16 mouse cellular contexts compared by ENCODE assay signal in genomic region chr11:26526861-26527260, GRCm38 (mm10).
DNase-seq lines count a peak whose midpoint lies in the region; ATAC-seq and TF ChIP-seq lines count a peak whose summit lies in the region.
"Had no signal": no experiment of that assay in that cellular context is flagged by ENCODE, and none has a peak within 500 bp of the region (broad histone marks: within the 10 kb centered on the region; RNA-seq: fewer than 3 reads in every experiment).

No protein-coding gene starts in this region.

- intact Hi-C loops in heart, adult 2 months (cut with DNase I), result no loop called here

- no peaks in the 10 kb centered on the region for H3K27me3 ChIP-seq in heart, adult 2 months (ENCODE audit: control insufficient read depth, insufficient read depth, low read length)
- no peaks in the 10 kb centered on the region for H3K27me3 ChIP-seq in heart, embryonic 12.5 days (replicated peaks)
- no peaks in the 10 kb centered on the region for H3K27me3 ChIP-seq in lung, embryonic 14.5 days (ENCODE audit: insufficient read depth, low read length)
- H3K27me3 ChIP-seq: embryonic facial prominence, embryonic 13.5 days; forebrain, embryonic 12.5 days; limb, embryonic 15.5 days; stomach, embryonic 15.5 days had no signal

- H3K36me3 ChIP-seq in heart, adult 2 months (ENCODE audit: control insufficient read depth, insufficient read depth, low read length), result no peaks in the 10 kb centered on the region
- H3K36me3 ChIP-seq in heart, embryonic 12.5 days, result peaks cover 18% of the 10 kb centered on the region
- no peaks in the 10 kb centered on the region for H3K36me3 ChIP-seq in lung, embryonic 14.5 days (ENCODE audit: insufficient read depth)
- no peaks in the 10 kb centered on the region for H3K36me3 ChIP-seq in ES-E14 (ENCODE audit: control insufficient read depth, insufficient read depth, low read length, poor library complexity, severe bottlenecking)
- H3K36me3 ChIP-seq: forebrain, embryonic 12.5 days; stomach, embryonic 15.5 days had no signal

- 91% methylated on average over 2 of the region's 2 CpGs for WGBS in heart, adult 2 months
- WGBS in heart, embryonic 12.5 days, result 76% methylated on average over 2 of the region's 2 CpGs
- WGBS in lung, embryonic 14.5 days, result 89% methylated on average over 2 of the region's 2 CpGs
- 88% methylated on average over 2 of the region's 2 CpGs for WGBS in lung, adult 2 months

- TF ChIP-seq POLR2A in heart, adult 2 months (IDR thresholded peaks at IDR 0.05; ENCODE audit: insufficient read depth, low read depth, low read length), result no peak
- no peak for TF ChIP-seq POLR2A in lung, adult 2 months (IDR thresholded peaks at IDR 0.05; ENCODE audit: borderline replicate concordance, extremely low read depth, low read depth, low read length)

- TF ChIP-seq EP300 in heart, adult 2 months (IDR thresholded peaks at IDR 0.05; ENCODE audit: insufficient read depth, low read depth, low read length), result no peak

- ATAC-seq in heart, embryonic 12.5 days (ENCODE audit: insufficient number of reproducible peaks, low FRiP score), result no peak
- no peak for ATAC-seq in lung, embryonic 14.5 days (ENCODE audit: insufficient read depth)
- ATAC-seq in megakaryocyte-erythroid progenitor cell, adult 5-6 weeks (replicated peaks; ENCODE audit: low FRiP score, low TSS enrichment, poor library complexity, severe bottlenecking), result peak; percentile 47; the same call in 1 of the 2 replicates
- no peak; the same call in 1 of the 2 replicates for ATAC-seq in erythroid progenitor cell, adult 5-6 weeks (replicated peaks; ENCODE audit: low FRiP score, poor library complexity, severe bottlenecking)

- no peak overlapping the region for H3K4me2 ChIP-seq in heart, embryonic 12.5 days
- no peak overlapping the region for H3K4me2 ChIP-seq in lung, embryonic 14.5 days
- H3K4me2 ChIP-seq: embryonic facial prominence, embryonic 13.5 days; forebrain, embryonic 12.5 days; limb, embryonic 15.5 days; stomach, embryonic 15.5 days had no signal

- no peak overlapping the region for H3K4me3 ChIP-seq in heart, adult 2 months
- no peak overlapping the region for H3K4me3 ChIP-seq in heart, embryonic 12.5 days
- H3K4me3 ChIP-seq in lung, embryonic 14.5 days (ENCODE audit: low read depth, low read length), result no peak overlapping the region
- H3K4me3 ChIP-seq in lung, adult 2 months (replicated peaks; ENCODE audit: extremely low read depth, low read depth, low read length), result no peak overlapping the region
- no peak overlapping the region for H3K4me3 ChIP-seq in ES-E14 (ENCODE audit: insufficient read depth in 1 of 2, low read depth in 1 of 2, low read length in 2 of 2, poor library complexity in 1 of 2, severe bottlenecking in 1 of 2)
- H3K4me3 ChIP-seq: embryonic facial prominence, embryonic 13.5 days; forebrain, embryonic 12.5 days; heart, embryonic 10.5 days; limb, embryonic 15.5 days; stomach, embryonic 15.5 days had no signal

- TF ChIP-seq CTCF in heart, adult 2 months (IDR thresholded peaks at IDR 0.05), result 0 out of 2 replicates have a peak, but pooled peaks have one; percentile 6
- TF ChIP-seq CTCF in lung, embryonic 14.5 days (IDR thresholded peaks at IDR 0.05; ENCODE audit: low read depth), result 0 out of 2 replicates have a peak, but pooled peaks have one; percentile 7
- TF ChIP-seq CTCF in lung, adult 2 months (IDR thresholded peaks at IDR 0.05; ENCODE audit: insufficient read depth, low read length), result no peak

- no peaks in the 10 kb centered on the region for H3K79me2 ChIP-seq in heart, adult 2 months (replicated peaks; ENCODE audit: control insufficient read depth, insufficient read depth, low read length)

- no peak for DNase-seq in heart, adult 2 months
- no peak for DNase-seq in lung, embryonic 14.5 days
- DNase-seq in lung, adult 2 months, result no peak
- peak; percentile 41 for DNase-seq in ES-E14 (ENCODE audit: low read depth, low spot score)
- no peak for DNase-seq in spleen, adult 18-20 months
- DNase-seq: adrenal gland, postnatal 25 days; kidney, adult 18-20 months; midbrain, embryonic 14.5 days had no signal

- H3K9ac ChIP-seq in heart, adult 2 months (ENCODE audit: low read depth, low read length), result no peak overlapping the region
- no peak overlapping the region for H3K9ac ChIP-seq in heart, embryonic 12.5 days
- no peak overlapping the region for H3K9ac ChIP-seq in lung, embryonic 14.5 days
- no peak overlapping the region for H3K9ac ChIP-seq in ES-E14 (ENCODE audit: insufficient read depth, low read depth, low read length, poor library complexity, severe bottlenecking)
- H3K9ac ChIP-seq: embryonic facial prominence, embryonic 13.5 days; forebrain, embryonic 12.5 days; limb, embryonic 15.5 days; stomach, embryonic 15.5 days had no signal

- no peaks in the 10 kb centered on the region; the same call in 1 of the 2 replicates for H3K9me3 ChIP-seq in heart, embryonic 12.5 days (replicated peaks)
- no peaks in the 10 kb centered on the region for H3K9me3 ChIP-seq in lung, embryonic 14.5 days (ENCODE audit: low read depth, low read length)
- H3K9me3 ChIP-seq in ES-E14 (ENCODE audit: control insufficient read depth, insufficient read depth, low read depth, low read length), result no peaks in the 10 kb centered on the region
- H3K9me3 ChIP-seq: embryonic facial prominence, embryonic 13.5 days; forebrain, embryonic 12.5 days; heart, embryonic 10.5 days; limb, embryonic 15.5 days; stomach, embryonic 15.5 days had no signal

- H3K4me1 ChIP-seq in heart, adult 2 months (ENCODE audit: control insufficient read depth, insufficient read depth, low read length), result no peaks in the 10 kb centered on the region
- no peaks in the 10 kb centered on the region for H3K4me1 ChIP-seq in heart, embryonic 12.5 days (replicated peaks)
- no peaks in the 10 kb centered on the region for H3K4me1 ChIP-seq in lung, embryonic 14.5 days (ENCODE audit: insufficient read depth)
- H3K4me1 ChIP-seq in lung, adult 2 months (ENCODE audit: control insufficient read depth, insufficient read depth, low read length), result no peaks in the 10 kb centered on the region
- H3K4me1 ChIP-seq in ES-E14 (ENCODE audit: control insufficient read depth in 2 of 2, insufficient read depth in 2 of 2, low read length in 2 of 2, poor library complexity in 1 of 2), result no peaks in the 10 kb centered on the region
- H3K4me1 ChIP-seq: embryonic facial prominence, embryonic 13.5 days; forebrain, embryonic 12.5 days; heart, embryonic 10.5 days; limb, embryonic 15.5 days; stomach, embryonic 15.5 days had no signal

- H3K27ac ChIP-seq in heart, adult 2 months, result no peak overlapping the region
- no peak overlapping the region for H3K27ac ChIP-seq in heart, embryonic 12.5 days (ENCODE audit: poor library complexity, severe bottlenecking)
- no peak overlapping the region for H3K27ac ChIP-seq in lung, embryonic 14.5 days (ENCODE audit: low read depth)
- no peak overlapping the region for H3K27ac ChIP-seq in ES-E14 (ENCODE audit: insufficient read depth, low read depth, low read length, poor library complexity, severe bottlenecking)
- H3K27ac ChIP-seq: embryonic facial prominence, embryonic 13.5 days; forebrain, embryonic 12.5 days; heart, embryonic 10.5 days; limb, embryonic 15.5 days; stomach, embryonic 15.5 days had no signal

- in situ Hi-C loops in ES-E14 (cut with MboI; ENCODE audit: low sequenced_read_pairs in 2 of 2, unreplicated experiment in 2 of 2), result no loop called here

TF ChIP-seq in ES-E14, 5 proteins besides CTCF, POLR2A, EP300 and RAD21:
- TF ChIP-seq ZC3H11A (IDR thresholded peaks at IDR 0.05; ENCODE audit: borderline replicate concordance, low read depth, low read length) (peak; percentile 68; the same call in 1 of the 2 replicates), HCFC1 (IDR thresholded peaks at IDR 0.05; ENCODE audit: borderline replicate concordance, insufficient read depth, low read length) (no peak), MAFK (IDR thresholded peaks at IDR 0.05; ENCODE audit: insufficient read depth, low read depth, low read length) (no peak), ZNF384 (IDR thresholded peaks at IDR 0.05; ENCODE audit: low read depth, low read length) (no peak), CHD2 (IDR thresholded peaks at IDR 0.05; ENCODE audit: low read depth, low read length) (no peak)
